Mouse (Mus musculus): ENCODE data around the gene Gata1. TPM values are rescaled to one million over a fixed set of nuclear protein-coding genes. Genes with fewer than 3 reads are reported as not detected.

Gene Gata1
- polyA plus RNA-seq, 1 experiment from 2014 or later, result 1.4 TPM

DNA sequence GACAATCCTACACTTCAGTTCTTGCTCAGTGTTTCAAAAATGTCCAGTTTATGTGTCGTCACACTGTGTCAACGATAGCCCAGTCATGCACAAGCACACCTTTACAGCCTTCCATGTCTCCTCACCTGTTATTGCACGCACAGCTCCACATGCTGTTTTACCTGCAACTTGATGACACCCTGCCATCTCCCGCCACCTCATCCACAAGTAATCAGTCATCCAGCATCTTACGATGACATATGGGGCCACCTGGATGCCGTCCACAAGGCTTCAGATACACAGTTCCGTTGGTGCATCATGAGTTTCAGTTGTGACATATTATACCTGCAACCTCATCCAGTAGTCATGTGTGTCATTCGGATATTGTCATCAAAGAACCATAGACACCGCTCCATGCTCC lies 19.0 kb downstream of the Gata1 start:
- no peak for ATAC-seq (ENCODE audit: borderline replicate concordance, extremely low read depth, low FRiP score, low TSS enrichment)
- no peak overlapping the region for H3K27ac ChIP-seq
- H3K9ac ChIP-seq, result no peak overlapping the region
- no peak overlapping the region for H3K4me3 ChIP-seq
- no peaks in the 10 kb centered on the region for H3K4me1 ChIP-seq
- H3K27me3 ChIP-seq, result no peaks in the 10 kb centered on the region
- WGBS, result 89% methylated on average over 9 of the region's 9 CpGs
- no peaks in the 10 kb centered on the region for H3K36me3 ChIP-seq
- H3K9me3 ChIP-seq, result no peaks in the 10 kb centered on the region
- H3K4me2 ChIP-seq, result no peak overlapping the region

DNA sequence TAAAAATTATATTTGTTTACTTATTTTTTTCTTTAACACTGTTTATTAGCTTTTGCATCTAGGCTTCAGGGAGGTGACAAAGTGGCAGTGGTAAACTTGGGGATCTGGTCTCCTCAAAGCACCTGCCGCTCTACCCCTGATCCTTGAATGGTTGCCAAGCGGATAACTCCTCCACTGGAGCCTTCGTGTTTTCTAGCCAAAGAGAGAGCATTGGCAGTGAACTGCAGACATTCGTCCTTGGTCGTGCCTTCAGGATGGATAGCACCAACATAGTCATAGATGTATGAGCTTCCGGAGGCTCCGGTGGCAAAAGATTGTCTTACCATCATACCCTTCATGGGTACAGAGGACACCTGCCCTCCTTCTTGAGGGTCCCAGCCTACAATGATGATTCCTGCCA lies 27.8 kb downstream of the Gata1 start:
- Histone ChIP-seq H3K9ac (no peak overlapping the region), H3K4me2 (no peak overlapping the region), H3K36me3 (no peaks in the 10 kb centered on the region), H3K27ac (no peak overlapping the region), H3K4me3 (no peak overlapping the region), H3K27me3 (no peaks in the 10 kb centered on the region), H3K4me1 (no peaks in the 10 kb centered on the region), H3K9me3 (no peaks in the 10 kb centered on the region)
- ATAC-seq (ENCODE audit: borderline replicate concordance, extremely low read depth, low FRiP score, low TSS enrichment), result no peak
- 83% methylated on average over 7 of the region's 7 CpGs for WGBS

DNA sequence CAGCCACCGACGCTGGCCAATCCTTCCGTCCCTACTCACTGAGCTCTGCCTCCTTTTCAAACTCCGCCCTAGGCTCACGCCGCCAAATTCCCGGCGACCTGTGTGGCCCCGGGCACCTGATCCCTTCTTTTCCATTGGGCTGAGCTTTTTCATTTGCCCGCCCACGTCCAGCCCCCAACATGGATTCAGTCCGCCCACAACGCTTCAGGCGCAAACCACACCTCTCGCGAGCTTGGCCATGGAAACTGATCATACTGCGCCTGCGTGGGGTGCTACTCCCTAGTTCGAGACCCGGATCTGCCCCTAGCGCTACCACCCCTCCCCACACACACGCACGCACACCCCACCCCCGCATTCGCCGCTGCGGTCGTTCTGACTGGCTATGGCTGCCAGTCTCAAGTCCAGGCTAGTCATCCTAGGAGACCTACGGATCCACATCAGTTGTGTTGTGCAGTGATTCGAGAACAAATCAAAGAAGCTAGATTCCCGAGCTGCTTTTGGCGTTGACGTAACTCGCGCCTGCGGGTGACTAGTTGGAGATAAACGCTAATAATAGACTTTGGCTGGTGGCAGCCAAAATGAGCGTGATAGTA lies 29.9 kb downstream of the Gata1 start:
- no peaks in the 10 kb centered on the region for H3K9me3 ChIP-seq
- 0 out of 2 replicates have a peak overlapping the region, but pooled peaks have one; percentile 19 for H3K27ac ChIP-seq
- H3K4me1 ChIP-seq, result no peaks in the 10 kb centered on the region
- H3K27me3 ChIP-seq, result no peaks in the 10 kb centered on the region
- H3K36me3 ChIP-seq, result no peaks in the 10 kb centered on the region; the same call in 1 of the 2 replicates
- peak overlapping the region; percentile 42; the same call in 1 of the 2 replicates for H3K9ac ChIP-seq
- 13% methylated on average over 38 of the region's 38 CpGs for WGBS
- peak; percentile 99 for ATAC-seq (ENCODE audit: borderline replicate concordance, extremely low read depth, low FRiP score, low TSS enrichment)
- H3K4me3 ChIP-seq, result peak overlapping the region; percentile 53
- peak overlapping the region; percentile 56 for H3K4me2 ChIP-seq

DNA sequence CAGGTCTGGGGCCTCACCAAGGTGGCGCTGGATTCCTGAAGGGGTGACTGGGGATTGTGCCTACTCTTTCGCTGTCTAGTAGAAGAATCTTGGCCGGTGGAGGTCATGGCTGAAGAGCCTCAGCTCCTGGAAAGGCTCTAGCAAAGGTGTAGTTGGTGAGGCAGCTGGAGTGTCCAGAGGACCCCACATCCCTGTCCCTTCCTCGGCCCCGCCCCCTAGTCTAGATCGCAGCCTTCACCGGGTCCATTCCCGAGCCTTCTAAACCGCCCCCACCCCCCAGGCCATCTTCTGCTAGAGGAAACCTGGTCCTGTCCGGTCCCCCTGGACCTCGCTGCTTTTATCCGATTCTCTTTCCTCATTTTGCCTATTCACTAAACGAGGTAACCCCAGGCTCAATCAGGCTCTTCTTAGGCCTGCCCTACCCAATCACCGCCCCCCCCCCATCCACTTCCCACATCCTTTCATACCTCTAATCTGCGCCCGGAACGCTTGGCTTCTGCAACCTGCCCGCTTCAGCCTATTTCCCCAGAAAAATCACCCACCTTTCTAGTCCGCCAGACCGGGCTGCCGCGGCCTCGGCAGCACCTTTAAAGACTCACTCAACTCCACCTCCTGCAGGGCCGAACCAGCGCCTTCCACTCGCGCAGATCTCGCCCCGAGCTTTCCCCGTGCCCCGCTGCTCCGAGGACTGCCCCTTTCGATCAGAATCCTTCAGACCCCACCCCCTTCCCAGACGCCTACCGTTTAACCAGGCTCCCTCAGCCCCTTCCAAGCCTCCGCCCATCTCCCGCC lies 30.6 kb downstream of the Gata1 start, which contains the start of gene Hdac6:
Gene Hdac6, minus strand, starts transcription at position 782 of the 792 bp plus-strand sequence.
- Histone ChIP-seq H3K4me1 (no peaks in the 10 kb centered on the region), H3K27ac (peak within 1 kb of the TSS; percentile 20; the same call in 1 of the 2 replicates), H3K9me3 (no peaks in the 10 kb centered on the region), H3K4me2 (peak within 1 kb of the TSS; percentile 57), H3K27me3 (no peaks in the 10 kb centered on the region), H3K4me3 (peak within 1 kb of the TSS; percentile 53), H3K36me3 (no peaks in the 10 kb centered on the region; the same call in 1 of the 2 replicates), H3K9ac (peak within 1 kb of the TSS; percentile 47)
- 16% methylated on average over 32 of the region's 37 CpGs for WGBS
- peak; percentile 28; the same call in 1 of the 2 replicates for ATAC-seq (ENCODE audit: borderline replicate concordance, extremely low read depth, low FRiP score, low TSS enrichment)

DNA sequence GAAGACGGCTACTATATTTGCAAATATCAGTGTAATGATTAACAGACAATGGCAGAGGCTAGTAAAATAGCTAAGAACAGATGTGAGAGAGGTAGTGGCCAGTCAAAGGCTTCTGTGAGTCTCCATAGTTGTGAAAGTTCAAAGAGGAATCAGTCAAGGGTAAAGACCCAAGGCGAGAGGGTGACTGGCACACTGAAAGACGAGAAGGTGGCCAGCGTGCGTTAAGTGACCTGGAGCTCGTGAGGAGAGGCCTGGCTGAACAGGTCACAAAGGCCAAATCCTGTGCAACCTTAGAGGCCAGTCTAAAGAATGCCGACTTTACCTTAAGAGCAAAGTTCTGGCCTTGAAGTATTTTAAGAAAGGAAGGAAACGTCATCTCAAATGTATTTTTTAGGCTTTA lies 32.3 kb downstream of the Gata1 start:
- H3K4me1 ChIP-seq, result no peaks in the 10 kb centered on the region
- H3K4me3 ChIP-seq, result no peak overlapping the region
- no peaks in the 10 kb centered on the region for H3K9me3 ChIP-seq
- 69% methylated on average over 8 of the region's 8 CpGs for WGBS
- no peak overlapping the region for H3K27ac ChIP-seq
- no peak overlapping the region for H3K4me2 ChIP-seq
- no peak for ATAC-seq (ENCODE audit: borderline replicate concordance, extremely low read depth, low FRiP score, low TSS enrichment)
- H3K36me3 ChIP-seq, result no peaks in the 10 kb centered on the region; the same call in 1 of the 2 replicates
- no peaks in the 10 kb centered on the region for H3K27me3 ChIP-seq
- no peak overlapping the region for H3K9ac ChIP-seq

DNA sequence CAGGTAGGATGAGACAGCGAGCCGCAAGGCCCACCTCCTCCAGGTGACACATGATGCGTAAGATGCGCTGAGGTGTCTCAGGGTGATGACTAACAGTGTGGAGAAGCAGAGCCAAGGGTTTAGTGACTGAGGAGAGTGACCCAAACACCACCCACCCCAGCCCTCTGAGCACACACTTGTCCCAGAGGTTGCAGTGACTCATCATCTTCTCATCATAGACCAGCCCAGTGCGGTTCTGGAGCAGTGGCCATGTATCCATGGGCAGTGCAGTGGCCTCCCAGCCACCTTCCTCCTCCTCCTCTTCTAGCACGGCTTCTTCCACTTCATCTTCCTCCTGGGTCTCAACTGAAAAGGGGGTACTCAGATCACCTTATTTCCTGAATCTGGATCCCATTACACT lies 40.2 kb downstream of the Gata1 start:
- ATAC-seq (ENCODE audit: borderline replicate concordance, extremely low read depth, low FRiP score, low TSS enrichment), result no peak
- no peak overlapping the region for H3K9ac ChIP-seq
- WGBS, result 87% methylated on average over 6 of the region's 6 CpGs
- H3K27me3 ChIP-seq, result no peaks in the 10 kb centered on the region
- H3K9me3 ChIP-seq, result no peaks in the 10 kb centered on the region
- H3K36me3 ChIP-seq, result 0 out of 2 replicates have a peak, but pooled peaks cover 2% of the 10 kb centered on the region
- no peak overlapping the region for H3K4me3 ChIP-seq
- no peak overlapping the region for H3K27ac ChIP-seq
- no peaks in the 10 kb centered on the region for H3K4me1 ChIP-seq
- H3K4me2 ChIP-seq, result no peak overlapping the region

DNA sequence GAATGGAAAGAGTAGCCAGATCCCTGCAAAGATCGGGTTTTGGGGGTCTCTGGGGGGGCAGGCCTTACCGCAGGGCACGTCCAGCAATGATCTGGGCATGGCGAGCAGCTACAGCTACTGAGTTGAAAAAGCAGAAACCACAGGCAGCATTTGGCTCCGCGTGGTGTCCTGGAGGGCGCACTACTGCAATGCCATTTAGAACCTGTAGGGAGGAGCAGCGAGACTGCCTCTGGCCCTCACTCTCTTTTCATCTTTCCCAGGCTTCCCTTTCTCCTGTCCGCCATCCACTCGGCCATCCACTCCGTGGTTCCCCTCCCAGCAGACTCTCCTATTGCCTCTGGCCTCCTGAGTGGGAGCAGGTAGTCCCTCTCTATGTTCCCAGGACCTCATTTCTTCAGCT lies 41.0 kb downstream of the Gata1 start:
- Histone ChIP-seq H3K4me2 (no peak overlapping the region), H3K27me3 (no peaks in the 10 kb centered on the region), H3K36me3 (0 out of 2 replicates have a peak, but pooled peaks cover 2% of the 10 kb centered on the region), H3K4me3 (no peak overlapping the region), H3K9me3 (no peaks in the 10 kb centered on the region), H3K9ac (no peak overlapping the region), H3K27ac (no peak overlapping the region), H3K4me1 (no peaks in the 10 kb centered on the region)
- 51% methylated on average over 11 of the region's 11 CpGs for WGBS
- ATAC-seq (ENCODE audit: borderline replicate concordance, extremely low read depth, low FRiP score, low TSS enrichment), result no peak

DNA sequence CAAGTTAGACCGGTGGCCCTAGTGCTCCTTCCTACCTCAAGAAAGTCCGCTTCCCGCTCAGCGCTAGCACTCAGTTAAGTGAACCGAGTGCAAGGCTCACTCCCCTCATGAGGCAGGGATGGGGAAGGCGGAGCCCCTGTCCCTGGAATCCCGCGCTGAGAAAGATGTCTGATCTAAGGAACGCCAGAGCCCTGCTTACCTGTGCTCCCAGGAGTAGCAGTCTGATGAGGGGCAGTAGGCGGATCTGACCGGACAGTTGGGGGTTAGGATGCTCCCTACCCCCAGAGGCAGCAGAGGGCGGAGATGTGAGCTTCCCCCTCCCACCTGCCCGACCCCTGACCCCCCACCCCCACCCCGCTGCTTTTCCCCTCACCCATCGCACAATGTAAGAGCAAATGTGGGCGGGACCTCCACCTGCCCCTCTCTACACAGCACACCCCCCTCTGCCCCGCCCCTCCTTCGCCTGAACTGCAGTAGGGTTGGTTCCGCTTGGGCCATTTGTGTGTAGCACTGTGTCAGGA lies 49.5 kb downstream of the Gata1 start, which contains the start of gene Eras:
Gene Eras, minus strand, starts transcription at position 338 of the 521 bp plus-strand sequence.
- no peak within 1 kb of the TSS for H3K4me2 ChIP-seq
- peaks cover 41% of the 10 kb centered on the region for H3K27me3 ChIP-seq
- no peaks in the 10 kb centered on the region for H3K9me3 ChIP-seq
- no peak for ATAC-seq (ENCODE audit: borderline replicate concordance, extremely low read depth, low FRiP score, low TSS enrichment)
- H3K4me1 ChIP-seq, result no peaks in the 10 kb centered on the region
- H3K27ac ChIP-seq, result no peak within 1 kb of the TSS
- no peak within 1 kb of the TSS for H3K4me3 ChIP-seq
- 17% methylated on average over 17 of the region's 19 CpGs for WGBS
- H3K9ac ChIP-seq, result no peak within 1 kb of the TSS
- H3K36me3 ChIP-seq, result 0 out of 2 replicates have a peak, but pooled peaks cover 1% of the 10 kb centered on the region

DNA sequence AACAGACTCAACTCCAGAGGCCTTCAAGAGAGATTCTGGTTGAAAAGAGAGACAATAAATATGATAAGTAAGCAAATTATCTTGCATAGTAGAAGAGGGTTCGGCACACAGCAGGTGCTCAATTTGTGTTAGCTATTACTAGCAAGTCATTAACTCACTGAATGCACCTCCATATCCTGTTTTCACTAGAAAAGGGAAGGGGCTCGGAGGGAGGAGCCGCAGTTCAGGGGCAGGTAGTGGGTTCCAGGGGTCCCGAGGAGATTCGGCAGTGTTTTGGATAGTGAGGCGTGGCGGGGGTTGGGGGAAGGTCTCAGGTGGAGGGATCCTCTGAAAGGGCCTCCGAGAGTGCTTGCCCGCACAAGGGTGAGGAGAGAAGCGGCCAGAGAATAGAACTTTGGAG lies 50.8 kb downstream of the Gata1 start:
- no peak overlapping the region for H3K9ac ChIP-seq
- H3K9me3 ChIP-seq, result no peaks in the 10 kb centered on the region
- no peak for ATAC-seq (ENCODE audit: borderline replicate concordance, extremely low read depth, low FRiP score, low TSS enrichment)
- 17% methylated on average over 10 of the region's 10 CpGs for WGBS
- no peak overlapping the region for H3K4me3 ChIP-seq
- no peak overlapping the region for H3K27ac ChIP-seq
- H3K36me3 ChIP-seq, result no peaks in the 10 kb centered on the region
- peaks cover 53% of the 10 kb centered on the region for H3K27me3 ChIP-seq
- H3K4me2 ChIP-seq, result no peak overlapping the region
- 0 out of 2 replicates have a peak, but pooled peaks cover 2% of the 10 kb centered on the region for H3K4me1 ChIP-seq

DNA sequence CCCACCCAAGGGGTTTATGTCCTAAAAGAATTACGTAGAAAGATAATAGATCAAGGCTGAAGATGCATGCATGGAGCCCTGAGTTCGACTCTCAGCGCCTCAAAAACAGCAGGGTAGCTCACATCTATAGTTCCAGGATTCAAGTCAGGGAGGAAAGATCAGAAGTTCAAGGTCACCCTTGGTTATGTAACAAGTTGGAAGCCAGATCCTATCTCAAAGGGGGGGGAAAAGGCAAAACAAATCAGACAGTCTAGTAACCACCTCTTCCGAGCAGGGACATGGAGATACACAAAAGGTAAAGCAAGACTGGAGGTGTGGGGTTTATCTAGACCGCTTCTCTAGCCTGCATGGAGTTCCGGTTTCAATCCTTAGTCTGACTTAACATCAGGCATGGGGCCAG lies 51.6 kb downstream of the Gata1 start:
- Histone ChIP-seq H3K4me3 (no peak overlapping the region), H3K27me3 (peaks cover 62% of the 10 kb centered on the region), H3K27ac (no peak overlapping the region), H3K4me1 (0 out of 2 replicates have a peak, but pooled peaks cover 5% of the 10 kb centered on the region), H3K36me3 (no peaks in the 10 kb centered on the region), H3K4me2 (no peak overlapping the region), H3K9me3 (no peaks in the 10 kb centered on the region), H3K9ac (no peak overlapping the region)
- 66% methylated on average over 6 of the region's 6 CpGs for WGBS
- ATAC-seq (ENCODE audit: borderline replicate concordance, extremely low read depth, low FRiP score, low TSS enrichment), result no peak

DNA sequence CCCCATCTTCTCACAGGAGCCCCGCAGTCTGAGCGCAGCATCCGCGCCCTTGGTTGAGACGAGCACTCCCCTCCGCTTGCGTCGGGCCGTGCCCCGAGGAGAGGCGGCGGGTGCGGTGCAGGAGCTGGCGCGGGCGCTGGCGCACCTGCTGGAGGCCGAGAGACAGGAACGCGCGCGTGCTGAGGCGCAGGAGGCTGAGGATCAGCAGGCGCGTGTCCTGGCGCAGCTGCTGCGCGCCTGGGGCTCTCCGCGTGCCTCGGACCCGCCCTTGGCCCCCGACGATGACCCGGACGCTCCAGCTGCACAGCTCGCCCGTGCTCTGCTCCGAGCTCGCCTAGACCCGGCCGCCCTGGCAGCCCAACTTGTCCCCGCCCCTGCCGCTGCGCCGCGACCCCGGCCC lies 55.8 kb downstream of the Gata1 start:
- peak overlapping the region; percentile 47 for H3K4me2 ChIP-seq
- peak overlapping the region; percentile 18 for H3K4me3 ChIP-seq
- H3K4me1 ChIP-seq, result 0 out of 2 replicates have a peak, but pooled peaks cover 5% of the 10 kb centered on the region
- H3K36me3 ChIP-seq, result no peaks in the 10 kb centered on the region
- no peak for ATAC-seq (ENCODE audit: borderline replicate concordance, extremely low read depth, low FRiP score, low TSS enrichment)
- H3K9ac ChIP-seq, result no peak overlapping the region
- H3K27me3 ChIP-seq, result peaks cover 70% of the 10 kb centered on the region
- no peaks in the 10 kb centered on the region for H3K9me3 ChIP-seq
- H3K27ac ChIP-seq, result no peak overlapping the region
- 18% methylated on average over 29 of the region's 48 CpGs for WGBS

Measured in lung, embryonic 15.5 days (tissue).